Mouse (Mus musculus): Measurements from ENCODE around the gene Ifrd2. TPM values are rescaled to one million over a fixed set of nuclear protein-coding genes. Genes with fewer than 3 reads are reported as not detected.
A peak's percentile ranks its signal among the peaks of the same experiment; 100 is the strongest.

The Ifrd2 gene
- polyA plus RNA-seq, 1 experiment: 45.3 TPM

GRCm38 (mm10) chr9:107617461-107617860 lies 30.0 kb downstream of the Ifrd2 start:
- TF ChIP-seq CTCF (IDR thresholded peaks at IDR 0.05; ENCODE audit: low read depth, low read length) (no peak), POLR2A (IDR thresholded peaks at IDR 0.05; ENCODE audit: insufficient read depth, low read length) (no peak), EP300 (IDR thresholded peaks at IDR 0.05; ENCODE audit: insufficient read depth, low read depth, low read length) (no peak)
- peaks cover 23% of the 10 kb centered on the region for H3K36me3 ChIP-seq (ENCODE audit: control insufficient read depth, insufficient read depth, low read length, poor library complexity, severe bottlenecking)

GRCm38 (mm10) chr9:107618098-107618497 lies 30.7 kb downstream of the Ifrd2 start:
- Histone ChIP-seq H3K4me1 (ENCODE audit: control insufficient read depth, insufficient read depth, low read length) (no peaks in the 10 kb centered on the region), H3K9ac (ENCODE audit: low read depth, poor library complexity, severe bottlenecking) (no peak overlapping the region), H3K9me3 (replicated peaks; ENCODE audit: control insufficient read depth, insufficient read depth, low read length, poor library complexity, severe bottlenecking) (no peaks in the 10 kb centered on the region), H3K27me3 (ENCODE audit: control insufficient read depth, insufficient read depth, low read length, poor library complexity, severe bottlenecking) (no peaks in the 10 kb centered on the region), H3K4me3 (ENCODE audit: low read depth, low read length) (no peak overlapping the region), H3K36me3 (ENCODE audit: control insufficient read depth, insufficient read depth, low read length, poor library complexity, severe bottlenecking) (peaks cover 23% of the 10 kb centered on the region), H3K27ac (ENCODE audit: insufficient read depth, low read length) (peak overlapping the region; percentile 2; the same call in 1 of the 2 replicates)
- TF ChIP-seq CTCF (IDR thresholded peaks at IDR 0.05; ENCODE audit: low read depth, low read length) (no peak), POLR2A (IDR thresholded peaks at IDR 0.05; ENCODE audit: insufficient read depth, low read length) (no peak), EP300 (IDR thresholded peaks at IDR 0.05; ENCODE audit: insufficient read depth, low read depth, low read length) (no peak)

More at GRCm38 (mm10) chr9:107617461-107617860, 30.0 kb downstream of the Ifrd2 start:
- H3K9me3 ChIP-seq (replicated peaks; ENCODE audit: control insufficient read depth, insufficient read depth, low read length, poor library complexity, severe bottlenecking): no peaks in the 10 kb centered on the region
- H3K4me1 ChIP-seq (ENCODE audit: control insufficient read depth, insufficient read depth, low read length): no peaks in the 10 kb centered on the region
- no peak overlapping the region for H3K4me3 ChIP-seq (ENCODE audit: low read depth, low read length)
- peak overlapping the region; percentile 2; the same call in 1 of the 2 replicates for H3K27ac ChIP-seq (ENCODE audit: insufficient read depth, low read length)
- no peak overlapping the region for H3K9ac ChIP-seq (ENCODE audit: low read depth, poor library complexity, severe bottlenecking)
- H3K27me3 ChIP-seq (ENCODE audit: control insufficient read depth, insufficient read depth, low read length, poor library complexity, severe bottlenecking): no peaks in the 10 kb centered on the region

- Histone ChIP-seq H3K4me1 (ENCODE audit: control insufficient read depth, insufficient read depth, low read length) (no peaks in the 10 kb centered on the region), H3K4me3 (ENCODE audit: low read depth, low read length) (no peak overlapping the region), H3K27me3 (ENCODE audit: control insufficient read depth, insufficient read depth, low read length, poor library complexity, severe bottlenecking) (no peaks in the 10 kb centered on the region), H3K27ac (ENCODE audit: insufficient read depth, low read length) (no peak overlapping the region), H3K36me3 (ENCODE audit: control insufficient read depth, insufficient read depth, low read length, poor library complexity, severe bottlenecking) (peaks cover 23% of the 10 kb centered on the region), H3K9me3 (replicated peaks; ENCODE audit: control insufficient read depth, insufficient read depth, low read length, poor library complexity, severe bottlenecking) (no peaks in the 10 kb centered on the region), H3K9ac (ENCODE audit: low read depth, poor library complexity, severe bottlenecking) (no peak overlapping the region)
- TF ChIP-seq CTCF (IDR thresholded peaks at IDR 0.05; ENCODE audit: low read depth, low read length) (no peak), EP300 (IDR thresholded peaks at IDR 0.05; ENCODE audit: insufficient read depth, low read depth, low read length) (0 out of 2 replicates have a peak, but pooled peaks have one; percentile 32)
Measured at GRCm38 (mm10) chr9:107618778-107619545, 31.5 kb downstream of the Ifrd2 start.

DNA sequence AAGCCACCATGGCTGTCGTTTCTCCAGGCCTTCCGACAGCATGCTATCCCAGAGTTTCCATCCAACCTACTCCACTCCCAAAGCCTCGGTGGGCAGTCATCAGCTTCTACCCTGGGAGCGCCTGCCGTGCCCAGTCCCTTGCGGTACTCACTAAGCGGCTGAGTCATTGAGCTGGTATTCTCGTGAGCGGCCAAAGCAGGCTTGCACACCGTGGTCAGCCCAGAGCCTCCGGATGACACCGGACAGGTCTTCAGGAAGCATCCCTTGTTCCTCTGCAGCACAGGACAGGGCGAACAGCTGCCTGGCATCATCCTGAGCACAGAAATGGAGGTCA lies 32.1 kb downstream of the Ifrd2 start:
- H3K36me3 ChIP-seq (ENCODE audit: control insufficient read depth, insufficient read depth, low read length, poor library complexity, severe bottlenecking): peaks cover 20% of the 10 kb centered on the region
- H3K4me3 ChIP-seq (ENCODE audit: low read depth, low read length): no peak overlapping the region
- no peak for TF ChIP-seq POLR2A (IDR thresholded peaks at IDR 0.05; ENCODE audit: insufficient read depth, low read length)
- no peak for TF ChIP-seq CTCF (IDR thresholded peaks at IDR 0.05; ENCODE audit: low read depth, low read length)
- TF ChIP-seq EP300 (IDR thresholded peaks at IDR 0.05; ENCODE audit: insufficient read depth, low read depth, low read length): no peak
- H3K27me3 ChIP-seq (ENCODE audit: control insufficient read depth, insufficient read depth, low read length, poor library complexity, severe bottlenecking): no peaks in the 10 kb centered on the region
- peaks cover 2% of the 10 kb centered on the region for H3K4me1 ChIP-seq (ENCODE audit: control insufficient read depth, insufficient read depth, low read length)
- H3K27ac ChIP-seq (ENCODE audit: insufficient read depth, low read length): no peak overlapping the region
- H3K9me3 ChIP-seq (replicated peaks; ENCODE audit: control insufficient read depth, insufficient read depth, low read length, poor library complexity, severe bottlenecking): no peaks in the 10 kb centered on the region
- H3K9ac ChIP-seq (ENCODE audit: low read depth, poor library complexity, severe bottlenecking): no peak overlapping the region

- peaks cover 6% of the 10 kb centered on the region for H3K36me3 ChIP-seq (ENCODE audit: control insufficient read depth, insufficient read depth, low read length, poor library complexity, severe bottlenecking)
- TF ChIP-seq CTCF (IDR thresholded peaks at IDR 0.05; ENCODE audit: low read depth, low read length): no peak
- no peak for TF ChIP-seq EP300 (IDR thresholded peaks at IDR 0.05; ENCODE audit: insufficient read depth, low read depth, low read length)
- TF ChIP-seq POLR2A (IDR thresholded peaks at IDR 0.05; ENCODE audit: insufficient read depth, low read length): no peak
Measured at GRCm38 (mm10) chr9:107620954-107621353, 33.5 kb downstream of the Ifrd2 start.

DNA sequence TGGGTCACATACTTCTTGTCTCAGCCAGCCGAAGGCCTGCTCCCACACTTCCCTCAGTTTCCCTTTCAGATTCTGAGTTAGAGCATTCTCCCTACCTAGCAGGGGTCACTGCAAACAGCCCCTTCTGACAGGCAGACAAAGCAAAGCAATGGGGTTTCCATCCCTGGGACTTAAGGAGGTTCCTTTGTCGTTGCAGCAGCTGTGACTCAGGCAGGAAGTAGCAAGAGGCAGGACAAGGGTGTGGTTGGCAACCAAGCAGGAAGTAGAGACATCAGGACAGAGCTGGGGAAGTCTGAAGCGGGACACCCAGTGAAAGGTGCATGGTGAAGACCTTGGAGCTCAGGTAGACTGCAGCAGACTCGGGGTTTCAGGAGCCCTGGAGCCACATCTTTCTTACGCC lies 37.1 kb downstream of the Ifrd2 start:
- Histone ChIP-seq H3K4me3 (ENCODE audit: low read depth, low read length) (no peak overlapping the region), H3K27me3 (ENCODE audit: control insufficient read depth, insufficient read depth, low read length, poor library complexity, severe bottlenecking) (no peaks in the 10 kb centered on the region), H3K9ac (ENCODE audit: low read depth, poor library complexity, severe bottlenecking) (no peak overlapping the region), H3K9me3 (replicated peaks; ENCODE audit: control insufficient read depth, insufficient read depth, low read length, poor library complexity, severe bottlenecking) (no peaks in the 10 kb centered on the region), H3K4me1 (ENCODE audit: control insufficient read depth, insufficient read depth, low read length) (peaks cover 11% of the 10 kb centered on the region), H3K27ac (ENCODE audit: insufficient read depth, low read length) (peak overlapping the region; percentile 39; the same call in 1 of the 2 replicates), H3K36me3 (ENCODE audit: control insufficient read depth, insufficient read depth, low read length, poor library complexity, severe bottlenecking) (no peaks in the 10 kb centered on the region)
- TF ChIP-seq CTCF (IDR thresholded peaks at IDR 0.05; ENCODE audit: low read depth, low read length): no peak
- peak; percentile 86 for TF ChIP-seq EP300 (IDR thresholded peaks at IDR 0.05; ENCODE audit: insufficient read depth, low read depth, low read length)
- TF ChIP-seq POLR2A (IDR thresholded peaks at IDR 0.05; ENCODE audit: insufficient read depth, low read length): no peak

More at GRCm38 (mm10) chr9:107620954-107621353, 33.5 kb downstream of the Ifrd2 start:
- Histone ChIP-seq H3K27ac (ENCODE audit: insufficient read depth, low read length) (no peak overlapping the region), H3K27me3 (ENCODE audit: control insufficient read depth, insufficient read depth, low read length, poor library complexity, severe bottlenecking) (no peaks in the 10 kb centered on the region), H3K9ac (ENCODE audit: low read depth, poor library complexity, severe bottlenecking) (no peak overlapping the region), H3K4me3 (ENCODE audit: low read depth, low read length) (no peak overlapping the region), H3K4me1 (ENCODE audit: control insufficient read depth, insufficient read depth, low read length) (peaks cover 7% of the 10 kb centered on the region), H3K9me3 (replicated peaks; ENCODE audit: control insufficient read depth, insufficient read depth, low read length, poor library complexity, severe bottlenecking) (no peaks in the 10 kb centered on the region)
